Mouse (Mus musculus): Measurements from ENCODE around the gene Rbms1. TPM values are rescaled to one million over a fixed set of nuclear protein-coding genes. Genes with fewer than 3 reads are reported as not detected.

Rbms1 gene
- total RNA-seq, 2 experiments from 2014 or later, result 17.8 to 20.1 TPM

- DNase-seq, result no peak
- intact Hi-C loops (cut with DNase I), result no loop called here
Measured at GRCm38 (mm10) chr2:60922351-60922750, 40.6 kb downstream of the Rbms1 start.

- intact Hi-C loops (cut with DNase I), result no loop called here
- no peak for DNase-seq
Measured at GRCm38 (mm10) chr2:60920076-60920475, 42.9 kb downstream of the Rbms1 start.

DNA sequence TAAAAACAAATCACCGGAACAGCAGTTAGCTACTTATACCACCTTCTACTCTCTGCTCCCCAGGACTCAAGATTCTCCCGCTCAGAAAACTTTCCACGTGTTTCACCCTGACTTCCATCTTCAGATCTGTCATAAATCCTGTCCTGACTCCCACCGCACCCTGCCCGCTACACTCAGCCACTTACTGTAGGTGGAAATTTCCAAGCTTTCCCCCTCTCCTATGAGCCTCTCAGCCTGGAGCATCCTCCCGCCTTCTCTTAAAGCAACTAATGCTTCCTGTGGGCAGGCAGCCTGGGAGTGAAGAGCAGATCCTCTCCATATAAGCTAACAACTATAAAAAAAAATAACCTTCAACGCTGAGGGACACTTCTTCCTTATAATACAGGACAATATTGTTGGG is 44.6 kb downstream of the Rbms1 start:
- intact Hi-C loops (cut with DNase I), result no loop called here
- DNase-seq, result no peak

GRCm38 (mm10) chr2:60914524-60915280 is 48.3 kb downstream of the Rbms1 start:
- DNase-seq, result no peak
- intact Hi-C loops (cut with DNase I), result no loop called here

DNA sequence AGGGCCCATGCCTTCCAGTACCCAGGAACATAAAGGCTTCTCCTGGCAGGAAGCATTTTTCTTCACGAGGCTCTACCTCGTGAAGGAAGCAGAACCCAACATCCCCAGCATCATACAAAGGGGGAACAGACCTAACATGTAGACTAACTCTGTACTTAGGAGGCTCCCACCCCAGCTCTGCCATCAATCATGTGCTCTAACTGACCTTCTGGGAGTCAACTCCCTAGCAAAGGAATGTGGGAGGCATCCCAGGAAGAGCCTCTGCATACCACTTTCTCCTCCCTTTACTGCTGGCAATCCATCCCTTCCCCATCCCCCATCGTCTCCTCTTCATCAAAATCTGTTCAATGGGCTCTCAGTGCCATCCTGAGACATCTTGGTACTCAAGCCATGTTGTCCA is 49.7 kb downstream of the Rbms1 start:
- DNase-seq, result no peak
- intact Hi-C loops (cut with DNase I), result no loop called here

DNA sequence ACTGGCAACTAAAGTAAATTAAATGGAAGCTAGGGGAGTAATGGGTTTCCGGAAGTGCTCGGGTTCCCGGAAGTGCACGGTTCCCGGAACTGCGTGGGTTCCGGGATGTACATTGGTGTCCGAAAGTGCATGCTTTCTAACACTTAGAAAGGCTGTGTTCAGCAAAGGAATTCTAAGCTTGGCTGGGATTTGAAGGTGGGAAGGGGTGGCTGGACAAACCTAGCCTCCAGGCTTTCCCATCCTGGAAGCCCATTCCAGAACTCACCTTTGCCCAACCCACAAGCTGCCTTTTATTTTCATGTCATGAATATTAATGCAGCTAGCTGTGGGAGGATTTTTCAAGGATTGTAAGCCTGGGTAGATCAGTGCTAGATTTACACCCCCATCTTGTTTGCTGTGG is 51.3 kb downstream of the Rbms1 start:
- intact Hi-C loops (cut with DNase I), result no loop called here

DNA sequence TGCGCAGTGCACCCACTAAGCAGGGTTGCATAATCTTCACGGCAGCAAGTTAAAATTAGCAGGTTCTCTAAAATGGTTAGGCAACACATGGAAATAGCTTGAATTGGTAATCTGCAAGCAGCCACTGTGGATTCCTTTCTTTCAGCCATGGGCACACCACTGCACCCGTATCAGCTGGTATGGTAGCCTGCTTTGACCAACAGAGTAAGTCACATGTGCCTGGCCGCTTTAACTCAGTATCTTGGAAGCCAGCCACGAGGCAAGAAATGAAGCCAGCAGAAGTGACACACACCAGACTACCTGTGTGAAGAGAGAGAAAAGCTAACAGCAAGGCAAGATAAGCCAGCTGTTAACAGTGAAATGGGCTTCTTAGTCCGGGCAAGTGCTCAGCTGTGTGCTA is 52.2 kb downstream of the Rbms1 start:
- peak; percentile 37 to 43 for DNase-seq
- intact Hi-C loops (cut with DNase I), result no loop called here

More for the DNA sequence above, 51.3 kb downstream of the Rbms1 start:
- no peak for DNase-seq

GRCm38 (mm10) chr2:60908551-60908950 is 54.4 kb downstream of the Rbms1 start:
- DNase-seq, result no peak
- intact Hi-C loops (cut with DNase I), result loop anchor here (10.0 kb wide), 1 partner anchor 496 kb away; no protein-coding TSS in a partner anchor

DNA sequence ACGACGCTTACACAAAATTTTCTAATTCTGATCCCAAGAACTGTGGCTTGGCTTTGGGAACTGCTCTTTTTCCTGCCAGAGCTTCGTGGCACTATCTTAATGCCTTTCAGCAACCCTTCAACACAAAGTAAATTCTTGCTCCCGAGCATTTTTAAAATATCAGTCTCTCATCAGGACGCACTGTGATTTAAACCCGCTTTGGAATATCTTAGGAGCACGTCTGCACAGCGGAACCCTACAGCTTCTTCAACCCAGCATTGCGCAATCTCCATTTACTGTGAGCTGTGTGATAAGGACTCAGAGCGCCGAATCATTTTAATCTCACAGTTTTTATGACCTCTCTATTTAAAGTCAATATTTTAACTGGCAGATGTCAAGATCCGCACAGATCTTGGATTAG is 54.9 kb downstream of the Rbms1 start:
- intact Hi-C loops (cut with DNase I), result loop anchor here (10.0 kb wide), 1 partner anchor 497 kb away; no protein-coding TSS in a partner anchor

DNA sequence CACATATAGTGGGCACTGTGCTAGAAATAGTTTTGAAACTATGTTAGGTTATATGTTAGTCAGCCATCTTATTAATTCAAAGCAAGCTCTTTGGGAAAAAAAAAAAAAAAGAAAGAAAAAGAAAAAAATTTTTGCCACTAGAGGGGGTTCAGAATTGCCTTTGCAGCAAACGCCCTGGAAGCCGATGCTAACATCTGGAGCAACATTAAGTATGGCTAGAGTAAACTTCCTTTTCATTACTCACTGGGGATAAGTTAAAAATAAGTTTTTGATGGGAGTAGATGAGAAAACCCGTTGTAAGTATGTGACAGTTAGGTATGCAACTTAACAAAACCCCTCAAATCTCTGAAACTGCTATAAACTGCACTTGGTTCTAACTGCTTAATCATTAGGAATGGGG is 57.7 kb downstream of the Rbms1 start:
- intact Hi-C loops (cut with DNase I), result loop anchor here (10.0 kb wide), 1 partner anchor 500 kb away; no protein-coding TSS in a partner anchor
- DNase-seq, result no peak

More for the DNA sequence above, 54.9 kb downstream of the Rbms1 start:
- DNase-seq, result no peak

GRCm38 (mm10) chr2:60904141-60904540 is 58.9 kb downstream of the Rbms1 start:
- intact Hi-C loops (cut with DNase I), result loop anchor here (5.0 to 10.0 kb wide), 2 partner anchors 58 to 501 kb away; partner anchors contain the start of gene Rbms1

GRCm38 (mm10) chr2:60903535-60903934 is 59.5 kb downstream of the Rbms1 start:
- intact Hi-C loops (cut with DNase I), result loop anchor here (5.0 to 10.0 kb wide), 2 partner anchors 59 to 501 kb away; partner anchors contain the start of gene Rbms1
- peak in 1 of 2 experiments; percentile 47 for DNase-seq

More at GRCm38 (mm10) chr2:60904141-60904540, 58.9 kb downstream of the Rbms1 start:
- no peak for DNase-seq

GRCm38 (mm10) chr2:60902446-60903137 is 60.4 kb downstream of the Rbms1 start:
- DNase-seq, result no peak
- intact Hi-C loops (cut with DNase I), result loop anchor here (5.0 to 10.0 kb wide), 2 partner anchors 60 to 502 kb away; partner anchors contain the start of gene Rbms1

- peak; percentile 41 to 59 for DNase-seq
- intact Hi-C loops (cut with DNase I), result loop anchor here (5.0 to 10.0 kb wide), 2 partner anchors 61 to 503 kb away; partner anchors contain the start of gene Rbms1
Measured at GRCm38 (mm10) chr2:60901511-60901951, 61.5 kb downstream of the Rbms1 start.

GRCm38 (mm10) chr2:60901013-60901412 is 62.0 kb downstream of the Rbms1 start:
- no peak for DNase-seq
- intact Hi-C loops (cut with DNase I), result loop anchor here (5.0 to 10.0 kb wide), 2 partner anchors 61 to 504 kb away; partner anchors contain the start of gene Rbms1

DNA sequence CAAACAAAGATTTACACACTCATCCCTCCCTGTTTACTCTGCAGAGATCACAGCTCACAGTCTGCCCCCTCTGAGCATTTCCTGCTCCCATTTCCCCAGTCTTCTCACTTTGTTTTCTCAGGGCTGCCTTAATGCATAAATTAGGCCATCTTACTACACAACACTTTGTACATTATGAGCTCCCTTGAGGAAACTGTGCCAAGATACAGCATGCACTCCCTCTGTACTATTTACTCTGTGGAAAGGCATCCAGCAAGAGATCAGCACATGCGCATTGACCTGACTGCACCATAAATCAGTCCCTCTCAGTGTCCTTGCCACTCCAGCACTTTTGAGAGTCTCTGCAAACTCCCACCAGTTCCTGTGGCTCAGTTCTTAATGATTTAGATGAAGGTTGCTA is 70.0 kb downstream of the Rbms1 start:
- intact Hi-C loops (cut with DNase I), result no loop called here
- DNase-seq, result no peak

GRCm38 (mm10) chr2:60883931-60884330 is 79.1 kb downstream of the Rbms1 start:
- intact Hi-C loops (cut with DNase I), result loop anchor here (5.0 kb wide), 3 partner anchors 47 to 82 kb away; partner anchors contain the start of gene Rbms1
- DNase-seq, result no peak

GRCm38 (mm10) chr2:60883043-60883365 is 80.0 kb downstream of the Rbms1 start:
- intact Hi-C loops (cut with DNase I), result loop anchor here (5.0 kb wide), 3 partner anchors 46 to 81 kb away; partner anchors contain the start of gene Rbms1
- DNase-seq, result no peak

- no peak for DNase-seq
- intact Hi-C loops (cut with DNase I), result loop anchor here (5.0 kb wide), 3 partner anchors 45 to 80 kb away; partner anchors contain the start of gene Rbms1
Measured at GRCm38 (mm10) chr2:60882202-60883042, 80.6 kb downstream of the Rbms1 start.

- intact Hi-C loops (cut with DNase I), result loop anchor here (5.0 kb wide), 3 partner anchors 44 to 81 kb away; partner anchors contain the start of gene Rbms1
Measured at GRCm38 (mm10) chr2:60881571-60882041, 81.4 kb downstream of the Rbms1 start.

More at GRCm38 (mm10) chr2:60881571-60882041, 81.4 kb downstream of the Rbms1 start:
- DNase-seq, result no peak

Measured in gastrocnemius, postnatal 36 days (tissue).